Mouse (Mus musculus) left cerebral cortex, postnatal 14 days (tissue): ENCODE results near the gene Ppp2r1b. TPM values are rescaled to one million over a fixed set of nuclear protein-coding genes. Genes with fewer than 3 reads are reported as not detected.

Source experiments
- DNase-seq, 2 experiments: peaks; one replicate each; pipeline ENCODE4 v3.0.0; 2021 to 2022; ENCODE audit warnings: low spot score in 2 of 2, mixed read lengths in 1 of 2
- intact Hi-C: fragments of 180-260 bp; cut with DNase I; formaldehyde crosslinking; loops from one replicate; pipeline ENCODE4 v1.15.1; 2025
- total RNA-seq, 2 experiments: library from RNA; stranded (reverse); gene quantifications; 2 replicates each; pipeline ENCODE4 v1.2.3; 2021

Gene Ppp2r1b
- total RNA-seq, 2 experiments from 2014 or later: 19.7 to 21.6 TPM

- no peak for DNase-seq
- intact Hi-C loops: no loop called here
These were observed 45.5 kb downstream of the Ppp2r1b start for GRCm38 (mm10) chr9:50890494-50891090.

- intact Hi-C loops: no loop called here
- peak; percentile 54 to 60 for DNase-seq
These were observed 48.6 kb downstream of the Ppp2r1b start for GRCm38 (mm10) chr9:50893665-50894064.

- intact Hi-C loops: no loop called here
- DNase-seq: no peak
These were observed 55.2 kb downstream of the Ppp2r1b start for GRCm38 (mm10) chr9:50900026-50900920.

- DNase-seq: no peak
- intact Hi-C loops: no loop called here
These were observed 59.2 kb downstream of the Ppp2r1b start for GRCm38 (mm10) chr9:50904196-50904847.

GRCm38 (mm10) chr9:50905321-50905720 is 60.2 kb downstream of the Ppp2r1b start:
- DNase-seq: peak in 1 of 2 experiments; percentile 55
- intact Hi-C loops: no loop called here

- no peak for DNase-seq
- intact Hi-C loops: no loop called here
These were observed 66.9 kb downstream of the Ppp2r1b start for GRCm38 (mm10) chr9:50911861-50912515.

- intact Hi-C loops: no loop called here
- DNase-seq: no peak
These were observed 73.0 kb downstream of the Ppp2r1b start for GRCm38 (mm10) chr9:50918131-50918530.

- intact Hi-C loops: no loop called here
- DNase-seq: no peak
These were observed 74.5 kb downstream of the Ppp2r1b start for GRCm38 (mm10) chr9:50919554-50919953.

GRCm38 (mm10) chr9:50920933-50921895 is 76.1 kb downstream of the Ppp2r1b start:
- intact Hi-C loops: no loop called here
- no peak for DNase-seq

- DNase-seq: no peak
- intact Hi-C loops: no loop called here
These were observed 77.5 kb downstream of the Ppp2r1b start for GRCm38 (mm10) chr9:50922363-50923153.

GRCm38 (mm10) chr9:50924454-50924853 is 79.4 kb downstream of the Ppp2r1b start:
- intact Hi-C loops: no loop called here
- no peak for DNase-seq

GRCm38 (mm10) chr9:50925801-50926200 is 80.7 kb downstream of the Ppp2r1b start:
- DNase-seq: no peak
- intact Hi-C loops: no loop called here

- no peak for DNase-seq
- intact Hi-C loops: no loop called here
These were observed 84.9 kb downstream of the Ppp2r1b start for GRCm38 (mm10) chr9:50929986-50930385.

- DNase-seq: no peak
- intact Hi-C loops: no loop called here
These were observed 96.8 kb downstream of the Ppp2r1b start for GRCm38 (mm10) chr9:50941804-50942401.

- intact Hi-C loops: no loop called here
- no peak for DNase-seq
These were observed 97.6 kb downstream of the Ppp2r1b start for GRCm38 (mm10) chr9:50942711-50943110.
